Mouse (Mus musculus) thymus, postnatal 10 days (tissue): ENCODE measurements around the gene Kdm1b.

Source experiments
- DNase-seq, 2 experiments: peaks; one replicate each; pipeline ENCODE4 v3.0.0; 2021; ENCODE audit warnings: low spot score in 2 of 2

Kdm1b gene

GRCm38 (mm10) chr13:47106580-47106888, 63.2 kb downstream of the Kdm1b start:
- no peak for DNase-seq

- DNase-seq, result no peak
Measured at GRCm38 (mm10) chr13:47109239-47109638, 65.9 kb downstream of the Kdm1b start.

- no peak for DNase-seq
Measured at GRCm38 (mm10) chr13:47111185-47111584, 67.9 kb downstream of the Kdm1b start.

- DNase-seq, result no peak
Measured at GRCm38 (mm10) chr13:47112056-47112455, 68.8 kb downstream of the Kdm1b start.

GRCm38 (mm10) chr13:47112924-47113323, 69.6 kb downstream of the Kdm1b start:
- no peak for DNase-seq

- no peak for DNase-seq
Measured at GRCm38 (mm10) chr13:47116000-47116399, 72.7 kb downstream of the Kdm1b start.

GRCm38 (mm10) chr13:47121333-47121889, 78.1 kb downstream of the Kdm1b start:
- no peak for DNase-seq

- DNase-seq, result peak; percentile 50 to 65
Measured at GRCm38 (mm10) chr13:47122537-47123430, 79.5 kb downstream of the Kdm1b start, which contains the start of gene Rnf144b. TSS of gene Rnf144b (plus strand) at chr13:47122656.

- no peak for DNase-seq
Measured at GRCm38 (mm10) chr13:47124449-47124848, 81.2 kb downstream of the Kdm1b start.

GRCm38 (mm10) chr13:47124986-47125385, 81.7 kb downstream of the Kdm1b start:
- DNase-seq, result no peak

- DNase-seq, result no peak
Measured at GRCm38 (mm10) chr13:47125595-47125994, 82.3 kb downstream of the Kdm1b start.

GRCm38 (mm10) chr13:47129090-47129489, 85.8 kb downstream of the Kdm1b start:
- DNase-seq, result no peak

- no peak for DNase-seq
Measured at GRCm38 (mm10) chr13:47133058-47133457, 89.8 kb downstream of the Kdm1b start.

- no peak for DNase-seq
Measured at GRCm38 (mm10) chr13:47134836-47135235, 91.5 kb downstream of the Kdm1b start.
